Comparison of ENCODE assay signal across 23 mouse cellular contexts in genomic region chr4:107942741-107943140, GRCm38 (mm10). TPM values are rescaled to one million over a fixed set of nuclear protein-coding genes. Genes with fewer than 3 reads are reported as not detected.
"Had no signal": no experiment of that assay in that cellular context is flagged by ENCODE, and none has a peak within 500 bp of the region (broad histone marks: within the 10 kb centered on the region; RNA-seq: fewer than 3 reads in every experiment).

No protein-coding gene starts in this region.

- H3K4me3 ChIP-seq: limb, embryonic 15.5 days; liver, embryonic 12.5 days; midbrain, embryonic 10.5 days; neural tube, embryonic 12.5 days had no signal

- H3K9ac ChIP-seq: limb, embryonic 15.5 days; liver, embryonic 12.5 days; lung, embryonic 14.5 days; neural tube, embryonic 12.5 days had no signal

- H3K4me1 ChIP-seq: liver, embryonic 12.5 days; midbrain, embryonic 10.5 days; neural tube, embryonic 12.5 days had no signal

- H3K27me3 ChIP-seq: limb, embryonic 15.5 days; neural tube, embryonic 12.5 days had no signal

- H3K4me2 ChIP-seq: limb, embryonic 15.5 days; liver, embryonic 12.5 days; lung, embryonic 14.5 days; neural tube, embryonic 12.5 days had no signal

- ATAC-seq: intestine, postnatal 0 days; liver, embryonic 12.5 days had no signal

- H3K9me3 ChIP-seq: limb, embryonic 15.5 days; liver, embryonic 12.5 days; midbrain, embryonic 10.5 days; neural tube, embryonic 12.5 days had no signal

- H3K27ac ChIP-seq: kidney, postnatal 0 days; limb, embryonic 15.5 days; liver, embryonic 12.5 days; midbrain, embryonic 10.5 days; neural tube, embryonic 12.5 days had no signal

- H3K36me3 ChIP-seq: limb, embryonic 15.5 days; liver, embryonic 12.5 days; midbrain, embryonic 10.5 days; neural tube, embryonic 12.5 days had no signal

- DNase-seq: kidney, adult 8-10 months; kidney, postnatal 36 days; layer of hippocampus, adult 9-11 months; layer of hippocampus, postnatal 36 days; lung, embryonic 14.5 days; lung, postnatal 10 days; lung, postnatal 4 days; midbrain, embryonic 14.5 days; retina, postnatal 1 day; right cerebral cortex, postnatal 4 days; thymus, adult 2 months; thymus, postnatal 25 days had no signal

RNA-seq across cellular contexts. Expression of gene Slc1a7, which starts 25.4 kb away (rescaled TPM):
- total RNA-seq: layer of hippocampus, adult 18-20 months; megakaryocyte, adult 5-6 weeks; neutrophil, adult 5-6 weeks had no signal
- polyA plus RNA-seq: limb, embryonic 11.5 days; liver, embryonic 12.5 days; liver, embryonic 16.5 days; midbrain, embryonic 10.5 days; midbrain, embryonic 14.5 days; neural tube, embryonic 12.5 days had no signal
